Mouse (Mus musculus) spleen, adult 18-20 months (tissue): Measurements from ENCODE around the gene Nat10.

Experiments used
- DNase-seq, 2 experiments: peaks; one replicate each; pipeline ENCODE4 v3.0.0; 2022; ENCODE audit warnings: mixed read lengths in 2 of 2

Gene Nat10

GRCm38 (mm10) chr2:103760906-103761716 is at the start of gene Nat10:
Nat10 (minus strand) TSS chr2:103761270.
- DNase-seq = peak; percentile 95

- no peak for DNase-seq
Measured at GRCm38 (mm10) chr2:103810412-103810811, 49.3 kb upstream of the Nat10 start.

GRCm38 (mm10) chr2:103808466-103808865 is 47.4 kb upstream of the Nat10 start:
- DNase-seq = no peak

GRCm38 (mm10) chr2:103803770-103804530 is 42.9 kb upstream of the Nat10 start:
- no peak for DNase-seq

- DNase-seq = no peak
Measured at GRCm38 (mm10) chr2:103802422-103802821, 41.4 kb upstream of the Nat10 start.

- peak; percentile 84 to 90 for DNase-seq
Measured at GRCm38 (mm10) chr2:103797491-103798009, 36.5 kb upstream of the Nat10 start, which contains the start of gene Caprin1. Caprin1 (minus strand) TSS chr2:103797649.

GRCm38 (mm10) chr2:103796861-103797466 is 35.9 kb upstream of the Nat10 start:
- DNase-seq = peak; percentile 74 to 81

GRCm38 (mm10) chr2:103796211-103796860 is 35.3 kb upstream of the Nat10 start:
- peak; percentile 58 to 59 for DNase-seq

- peak; percentile 67 to 73 for DNase-seq
Measured at GRCm38 (mm10) chr2:103795843-103796210, 34.8 kb upstream of the Nat10 start.

GRCm38 (mm10) chr2:103792009-103792408 is 30.9 kb upstream of the Nat10 start:
- no peak for DNase-seq

- no peak for DNase-seq
Measured at GRCm38 (mm10) chr2:103785735-103786134, 24.7 kb upstream of the Nat10 start.

- peak; percentile 10 to 30 for DNase-seq
Measured at GRCm38 (mm10) chr2:103784621-103785020, 23.6 kb upstream of the Nat10 start.

GRCm38 (mm10) chr2:103762492-103762891 is 1.4 kb upstream of the Nat10 start:
- no peak for DNase-seq

- DNase-seq = no peak
Measured at GRCm38 (mm10) chr2:103761993-103762392, 923 bp upstream of the Nat10 start.

GRCm38 (mm10) chr2:103760421-103760820 is 649 bp downstream of the Nat10 start:
- no peak for DNase-seq

- no peak for DNase-seq
Measured at GRCm38 (mm10) chr2:103755458-103756085, 5.5 kb downstream of the Nat10 start.

- no peak for DNase-seq
Measured at GRCm38 (mm10) chr2:103754614-103755013, 6.5 kb downstream of the Nat10 start.

GRCm38 (mm10) chr2:103751771-103752170 is 9.3 kb downstream of the Nat10 start:
- DNase-seq = no peak

- no peak for DNase-seq
Measured at GRCm38 (mm10) chr2:103749091-103749490, 12.0 kb downstream of the Nat10 start.

GRCm38 (mm10) chr2:103747891-103748290 is 13.2 kb downstream of the Nat10 start:
- DNase-seq = no peak

- DNase-seq = no peak
Measured at GRCm38 (mm10) chr2:103746761-103747160, 14.3 kb downstream of the Nat10 start.

GRCm38 (mm10) chr2:103746096-103746495 is 15.0 kb downstream of the Nat10 start:
- DNase-seq = no peak
